ENCODE assay signal across 11 mouse cellular contexts in genomic region chr14:55747051-55747847, GRCm38 (mm10). TPM values are rescaled to one million over a fixed set of nuclear protein-coding genes. Genes with fewer than 3 reads are reported as not detected.
DNase-seq lines count a peak whose midpoint lies in the region; ATAC-seq lines count a peak whose summit lies in the region.
"Had no signal": no experiment of that assay in that cellular context is flagged by ENCODE, and none has a peak within 500 bp of the region (broad histone marks: within the 10 kb centered on the region; RNA-seq: fewer than 3 reads in every experiment).

No protein-coding gene starts in this region.

- H3K9me3 ChIP-seq in heart, embryonic 10.5 days: no peaks in the 10 kb centered on the region
- no peaks in the 10 kb centered on the region for H3K9me3 ChIP-seq in forebrain, embryonic 12.5 days
- no peaks in the 10 kb centered on the region for H3K9me3 ChIP-seq in liver, embryonic 11.5 days (ENCODE audit: control insufficient read depth, low read length)

- no peak for DNase-seq in heart, embryonic 10.5 days (ENCODE audit: low spot score)
- DNase-seq in heart, postnatal 10 days: no peak
- peak; percentile 52 for DNase-seq in 416B (ENCODE audit: low read depth)
- no peak for DNase-seq in liver, embryonic 11.5 days (ENCODE audit: low spot score)
- DNase-seq in right cerebral cortex, postnatal 14 days: no peak
- DNase-seq in left cerebral cortex, postnatal 10 days (ENCODE audit: extremely low spot score in 1 of 2, low spot score in 2 of 2): no peak
- no peak for DNase-seq in natural killer cell, adult 2 months (ENCODE audit: low spot score in 2 of 2)
- DNase-seq: adrenal gland, postnatal 25 days; B cell, adult 2 months; gastrocnemius, postnatal 14 days had no signal

- WGBS in heart, embryonic 10.5 days: 84% methylated on average over 10 of the region's 10 CpGs
- WGBS in forebrain, embryonic 12.5 days: 93% methylated on average over 10 of the region's 10 CpGs
- 79% methylated on average over 10 of the region's 10 CpGs for WGBS in liver, embryonic 11.5 days

- no peaks in the 10 kb centered on the region for H3K27me3 ChIP-seq in heart, embryonic 10.5 days (ENCODE audit: insufficient read depth, poor library complexity, severe bottlenecking)
- no peaks in the 10 kb centered on the region for H3K27me3 ChIP-seq in forebrain, embryonic 12.5 days
- H3K27me3 ChIP-seq in liver, embryonic 11.5 days (replicated peaks; ENCODE audit: control insufficient read depth, insufficient read depth, low read length): no peaks in the 10 kb centered on the region

- H3K4me3 ChIP-seq in heart, embryonic 10.5 days: peak overlapping the region; percentile 86
- H3K4me3 ChIP-seq in forebrain, embryonic 12.5 days (replicated peaks): no peak overlapping the region; the same call in 1 of the 2 replicates
- H3K4me3 ChIP-seq in liver, embryonic 11.5 days (ENCODE audit: low read depth, low read length): peak overlapping the region; percentile 96

- H3K9ac ChIP-seq in forebrain, embryonic 12.5 days: no peak overlapping the region
- peak overlapping the region; percentile 92; the same call in 1 of the 2 replicates for H3K9ac ChIP-seq in liver, embryonic 11.5 days (ENCODE audit: low read depth, low read length)

- H3K4me1 ChIP-seq in heart, embryonic 10.5 days: peaks cover 31% of the 10 kb centered on the region
- peaks cover 33% of the 10 kb centered on the region for H3K4me1 ChIP-seq in forebrain, embryonic 12.5 days
- peaks cover 19% of the 10 kb centered on the region for H3K4me1 ChIP-seq in liver, embryonic 11.5 days (replicated peaks; ENCODE audit: control insufficient read depth, insufficient read depth, low read length)

- H3K36me3 ChIP-seq in heart, embryonic 10.5 days: peaks cover 54% of the 10 kb centered on the region
- H3K36me3 ChIP-seq in forebrain, embryonic 12.5 days (replicated peaks): peaks cover 35% of the 10 kb centered on the region
- peaks cover 28% of the 10 kb centered on the region for H3K36me3 ChIP-seq in liver, embryonic 11.5 days (ENCODE audit: control insufficient read depth, insufficient read depth, low read length)

- no peak for ATAC-seq in forebrain, embryonic 12.5 days (ENCODE audit: low FRiP score)
- no peak for ATAC-seq in liver, embryonic 11.5 days (replicated peaks; ENCODE audit: low FRiP score)

- intact Hi-C loops in heart, postnatal 10 days (cut with DNase I): loop anchor here (10.0 kb wide), 1 partner anchor 252 kb away; the partner anchor contains the start of gene Carmil3
- intact Hi-C loops in left cerebral cortex, postnatal 10 days (cut with DNase I): no loop called here

- H3K27ac ChIP-seq in heart, embryonic 10.5 days: no peak overlapping the region
- H3K27ac ChIP-seq in forebrain, embryonic 12.5 days: no peak overlapping the region
- H3K27ac ChIP-seq in liver, embryonic 11.5 days (ENCODE audit: low read depth, low read length): no peak overlapping the region

- H3K4me2 ChIP-seq in forebrain, embryonic 12.5 days: peak overlapping the region; percentile 97
- H3K4me2 ChIP-seq in liver, embryonic 11.5 days: peak overlapping the region; percentile 98

RNA-seq across cellular contexts. Expression of gene Nop9, which starts 1.8 kb away (rescaled TPM):
- polyA plus RNA-seq in heart, embryonic 10.5 days (2016; fragmentation: Nextera tagmentation; extraction: Ambion mirVana): 33.2 and 49.1 TPM in 2 replicates
- total RNA-seq in heart, postnatal 10 days (2021): 10 to 100 TPM; 14.5 to 18.7 TPM
- polyA plus RNA-seq in forebrain, embryonic 12.5 days (2016; fragmentation: Nextera tagmentation; extraction: Ambion mirVana): 47.9 and 52.0 TPM in 2 replicates
- 70.6 and 76.1 TPM in 2 replicates for polyA plus RNA-seq in liver, embryonic 11.5 days (2014; fragmentation: Nextera tagmentation; extraction: Ambion mirVana)
- total RNA-seq in left cerebral cortex, postnatal 10 days (2021): 10 to 100 TPM; 15.8 to 18.5 TPM

RNA-seq across cellular contexts. Expression of gene Dhrs1, which starts 1.8 kb away (rescaled TPM):
- 59.7 and 60.5 TPM in 2 replicates for polyA plus RNA-seq in heart, embryonic 10.5 days (2016; fragmentation: Nextera tagmentation; extraction: Ambion mirVana)
- 10 to 100 TPM; 54.5 to 56.6 TPM for total RNA-seq in heart, postnatal 10 days (2021)
- polyA plus RNA-seq in forebrain, embryonic 12.5 days (2016; fragmentation: Nextera tagmentation; extraction: Ambion mirVana): 68.8 and 74.1 TPM in 2 replicates
- polyA plus RNA-seq in liver, embryonic 11.5 days (2014; fragmentation: Nextera tagmentation; extraction: Ambion mirVana): 48.8 and 53.9 TPM in 2 replicates
- 10 to 100 TPM; 93.2 to 94.9 TPM for total RNA-seq in left cerebral cortex, postnatal 10 days (2021)

RNA-seq across cellular contexts. Expression of gene Cideb, which starts 11.0 kb away (rescaled TPM):
- 1.4 and 2.0 TPM in 2 replicates for polyA plus RNA-seq in heart, embryonic 10.5 days (2016; fragmentation: Nextera tagmentation; extraction: Ambion mirVana)
- 1 to 10 TPM; 1.1 to 1.2 TPM for total RNA-seq in heart, postnatal 10 days (2021)
- 0.40 TPM in 1 of 2 replicates, not detected in the other for polyA plus RNA-seq in forebrain, embryonic 12.5 days (2016; fragmentation: Nextera tagmentation; extraction: Ambion mirVana)
- 8.9 and 9.1 TPM in 2 replicates for polyA plus RNA-seq in liver, embryonic 11.5 days (2014; fragmentation: Nextera tagmentation; extraction: Ambion mirVana)
- total RNA-seq in left cerebral cortex, postnatal 10 days (2021): under 1 TPM; 0.49 to 0.84 TPM
- total RNA-seq: gastrocnemius, postnatal 14 days had no signal

RNA-seq across cellular contexts. Expression of gene Ltb4r2, which starts 14.0 kb away (rescaled TPM):
- 0.44 and 1.1 TPM in 2 replicates for polyA plus RNA-seq in heart, embryonic 10.5 days (2016; fragmentation: Nextera tagmentation; extraction: Ambion mirVana)
- total RNA-seq in heart, postnatal 10 days (2021): under 1 TPM in 1 of 2 experiments, not detected in 1; 0.10 TPM
- 0.20 and 0.41 TPM in 2 replicates for polyA plus RNA-seq in forebrain, embryonic 12.5 days (2016; fragmentation: Nextera tagmentation; extraction: Ambion mirVana)
- polyA plus RNA-seq in liver, embryonic 11.5 days (2014; fragmentation: Nextera tagmentation; extraction: Ambion mirVana): 1.5 and 1.8 TPM in 2 replicates
- total RNA-seq in left cerebral cortex, postnatal 10 days (2021): under 1 TPM; 0.41 to 0.43 TPM

RNA-seq across cellular contexts. Expression of gene Ltb4r1, which starts 18.5 kb away (rescaled TPM):
- 0.53 and 0.79 TPM in 2 replicates for polyA plus RNA-seq in heart, embryonic 10.5 days (2016; fragmentation: Nextera tagmentation; extraction: Ambion mirVana)
- total RNA-seq in heart, postnatal 10 days (2021): under 1 TPM; 0.67 to 0.74 TPM
- polyA plus RNA-seq in forebrain, embryonic 12.5 days (2016; fragmentation: Nextera tagmentation; extraction: Ambion mirVana): 0.13 and 0.19 TPM in 2 replicates
- 1.6 and 1.9 TPM in 2 replicates for polyA plus RNA-seq in liver, embryonic 11.5 days (2014; fragmentation: Nextera tagmentation; extraction: Ambion mirVana)
- under 1 TPM; 0.51 to 0.64 TPM for total RNA-seq in left cerebral cortex, postnatal 10 days (2021)
- total RNA-seq: adrenal gland, postnatal 25 days had no signal
